8 mouse cellular contexts compared by ENCODE assay signal in genomic region chr7:38200606-38201289, GRCm38 (mm10). TPM values are rescaled to one million over a fixed set of nuclear protein-coding genes. Genes with fewer than 3 reads are reported as not detected.
DNase-seq lines count a peak whose midpoint lies in the region; ATAC-seq lines count a peak whose summit lies in the region.

No protein-coding gene starts in this region.

- H3K4me1 ChIP-seq in intestine, embryonic 14.5 days (replicated peaks; ENCODE audit: control insufficient read depth, insufficient read depth, low read length): no peaks in the 10 kb centered on the region

- H3K36me3 ChIP-seq in intestine, embryonic 14.5 days (ENCODE audit: control insufficient read depth, insufficient read depth, low read length): no peaks in the 10 kb centered on the region

- WGBS in intestine, embryonic 14.5 days: 2% methylated on average over 28 of the region's 28 CpGs

- ATAC-seq in intestine, embryonic 14.5 days (replicated peaks; ENCODE audit: low FRiP score, low TSS enrichment, low read depth): peak; percentile 91
- peak; percentile 92 for ATAC-seq in megakaryocyte progenitor cell, adult 5-6 weeks (replicated peaks; ENCODE audit: poor library complexity)

- intact Hi-C loops in left cerebral cortex, postnatal 10 days (cut with DNase I): loop anchor here (2.0 kb wide), 1 partner anchor 18 kb away; the partner anchor contains the start of gene 1600014C10Rik

- H3K4me2 ChIP-seq in intestine, embryonic 14.5 days (ENCODE audit: low read length): peak overlapping the region; percentile 47

- peak; percentile 84 to 95 for DNase-seq in adrenal gland, adult (ENCODE audit: inconsistent age in 2 of 2, low spot score in 1 of 2)
- peak; percentile 96 for DNase-seq in embryo, embryonic 10 days (ENCODE audit: low spot score)
- DNase-seq in gastrocnemius, postnatal 25 days: peak; percentile 72
- DNase-seq in intestine, embryonic 14.5 days (ENCODE audit: low spot score): peak; percentile 96
- DNase-seq in left cerebral cortex, postnatal 10 days (ENCODE audit: extremely low spot score in 1 of 2, low spot score in 2 of 2): peak; percentile 78 to 91
- peak; percentile 87 to 91 for DNase-seq in right cerebral cortex, postnatal 10 days (ENCODE audit: low spot score in 2 of 2)
- peak; percentile 87 for DNase-seq in urinary bladder, postnatal 14 days (ENCODE audit: low spot score)

- H3K9ac ChIP-seq in intestine, embryonic 14.5 days (ENCODE audit: low read length): no peak overlapping the region

- no peak overlapping the region for H3K4me3 ChIP-seq in intestine, embryonic 14.5 days (ENCODE audit: low read depth, low read length)

- no peaks in the 10 kb centered on the region for H3K9me3 ChIP-seq in intestine, embryonic 14.5 days (ENCODE audit: control insufficient read depth, low read length)

- H3K27ac ChIP-seq in intestine, embryonic 14.5 days (ENCODE audit: low read depth): no peak overlapping the region

- no peaks in the 10 kb centered on the region for H3K27me3 ChIP-seq in intestine, embryonic 14.5 days (replicated peaks; ENCODE audit: control insufficient read depth, insufficient read depth, low read length)

RNA-seq across cellular contexts. Expression of gene 1600014C10Rik, which starts 17.7 kb away (rescaled TPM):
- 10 to 100 TPM; 21.2 to 23.0 TPM for total RNA-seq in gastrocnemius, postnatal 25 days (2021)
- polyA plus RNA-seq in intestine, embryonic 14.5 days (2014; fragmentation: Nextera tagmentation; extraction: Ambion mirVana): 13.3 and 13.7 TPM in 2 replicates
- total RNA-seq in left cerebral cortex, postnatal 10 days (2021): 10 to 100 TPM; 18.6 to 19.2 TPM
- 18.8 and 19.5 TPM in 2 replicates for total RNA-seq in megakaryocyte progenitor cell, adult 5-6 weeks (2015)
- total RNA-seq in megakaryocyte progenitor cell, adult 5-6 weeks (2017): 22.7 and 29.4 TPM in 2 replicates

RNA-seq across cellular contexts. Expression of gene Plekhf1, which starts 27.1 kb away (rescaled TPM):
- 1 to 10 TPM; 5.0 to 7.5 TPM for total RNA-seq in gastrocnemius, postnatal 25 days (2021)
- polyA plus RNA-seq in intestine, embryonic 14.5 days (2014; fragmentation: Nextera tagmentation; extraction: Ambion mirVana): 2.2 and 2.5 TPM in 2 replicates
- total RNA-seq in left cerebral cortex, postnatal 10 days (2021): under 1 TPM; 0.55 to 0.92 TPM
- total RNA-seq in megakaryocyte progenitor cell, adult 5-6 weeks (2015): 0.56 and 0.94 TPM in 2 replicates
- total RNA-seq in megakaryocyte progenitor cell, adult 5-6 weeks (2017): 0.46 and 1.1 TPM in 2 replicates
